Mouse (Mus musculus): ENCODE measurements around the gene Alad. TPM values are rescaled to one million over a fixed set of nuclear protein-coding genes. Genes with fewer than 3 reads are reported as not detected.

The Alad gene
- polyA plus RNA-seq, 1 experiment, result 64.4 TPM

- no peak overlapping the region for H3K4me3 ChIP-seq (replicated peaks; ENCODE audit: insufficient read depth, low read depth, low read length)
- TF ChIP-seq POLR2A (IDR thresholded peaks at IDR 0.05; ENCODE audit: borderline replicate concordance, insufficient read depth, low read length) (no peak), CTCF (IDR thresholded peaks at IDR 0.05; ENCODE audit: borderline replicate concordance, insufficient read depth, low read depth, low read length) (peak; percentile 66)
- no peaks in the 10 kb centered on the region for H3K27me3 ChIP-seq (ENCODE audit: control insufficient read depth, insufficient read depth, low read length)
- no peaks in the 10 kb centered on the region for H3K4me1 ChIP-seq (ENCODE audit: control insufficient read depth, insufficient read depth, low read length)
- no peak overlapping the region for H3K27ac ChIP-seq (ENCODE audit: insufficient read depth, low read length)
- 66% methylated on average over 2 of the region's 2 CpGs for WGBS
- DNase-seq, result peak; percentile 59 to 71
Measured at GRCm38 (mm10) chr4:62506798-62507197, 12.9 kb downstream of the Alad start.

GRCm38 (mm10) chr4:62505991-62506390, 13.7 kb downstream of the Alad start:
- TF ChIP-seq POLR2A (IDR thresholded peaks at IDR 0.05; ENCODE audit: borderline replicate concordance, insufficient read depth, low read length), result no peak
- no peak for TF ChIP-seq CTCF (IDR thresholded peaks at IDR 0.05; ENCODE audit: borderline replicate concordance, insufficient read depth, low read depth, low read length)
- Histone ChIP-seq H3K4me3 (replicated peaks; ENCODE audit: insufficient read depth, low read depth, low read length) (no peak overlapping the region), H3K27me3 (ENCODE audit: control insufficient read depth, insufficient read depth, low read length) (no peaks in the 10 kb centered on the region), H3K4me1 (ENCODE audit: control insufficient read depth, insufficient read depth, low read length) (no peaks in the 10 kb centered on the region), H3K27ac (ENCODE audit: insufficient read depth, low read length) (no peak overlapping the region)
- DNase-seq, result no peak
- 76% methylated on average over 3 of the region's 3 CpGs for WGBS

DNA sequence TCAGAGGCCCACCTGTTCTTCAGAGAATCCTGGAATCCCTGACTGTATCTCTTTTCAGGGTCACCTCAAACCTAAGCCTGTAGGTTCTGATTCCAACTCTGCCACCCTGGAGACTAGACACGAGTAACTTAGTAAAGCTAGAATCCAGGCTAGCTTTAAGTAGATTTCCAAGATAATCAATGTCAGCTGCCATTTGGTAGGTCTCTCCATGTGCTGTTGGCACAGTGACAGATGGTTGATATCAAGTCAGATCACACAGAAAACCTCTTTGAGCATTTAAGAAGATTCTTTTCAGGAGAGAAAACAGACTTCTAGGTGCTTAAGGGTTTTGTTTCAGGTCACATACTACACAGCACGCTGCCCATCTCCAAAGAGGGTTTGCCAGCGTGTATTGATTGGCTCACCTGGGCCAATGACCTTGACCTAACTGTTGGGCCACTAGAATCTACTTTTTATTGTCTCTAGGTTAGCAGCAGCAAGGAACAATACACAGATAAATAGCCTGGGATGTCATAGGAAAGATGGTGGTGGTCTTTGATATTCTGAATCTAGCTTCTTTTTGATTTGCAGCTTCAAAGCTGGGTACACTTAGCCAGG, 16.2 kb downstream of the Alad start, which contains the start of gene Hdhd3:
Gene Hdhd3, minus strand, starts transcription at position 94 of the 597 bp plus-strand sequence.
- peak within 1 kb of the TSS; percentile 93 for H3K4me3 ChIP-seq (replicated peaks; ENCODE audit: insufficient read depth, low read depth, low read length)
- H3K4me1 ChIP-seq (ENCODE audit: control insufficient read depth, insufficient read depth, low read length), result no peaks in the 10 kb centered on the region
- no peak for DNase-seq
- WGBS, result 83% methylated on average over 3 of the region's 3 CpGs
- no peaks in the 10 kb centered on the region for H3K27me3 ChIP-seq (ENCODE audit: control insufficient read depth, insufficient read depth, low read length)
- H3K27ac ChIP-seq (ENCODE audit: insufficient read depth, low read length), result peak within 1 kb of the TSS; percentile 97
- TF ChIP-seq POLR2A (IDR thresholded peaks at IDR 0.05; ENCODE audit: borderline replicate concordance, insufficient read depth, low read length) (no peak), CTCF (IDR thresholded peaks at IDR 0.05; ENCODE audit: borderline replicate concordance, insufficient read depth, low read depth, low read length) (no peak)

DNA sequence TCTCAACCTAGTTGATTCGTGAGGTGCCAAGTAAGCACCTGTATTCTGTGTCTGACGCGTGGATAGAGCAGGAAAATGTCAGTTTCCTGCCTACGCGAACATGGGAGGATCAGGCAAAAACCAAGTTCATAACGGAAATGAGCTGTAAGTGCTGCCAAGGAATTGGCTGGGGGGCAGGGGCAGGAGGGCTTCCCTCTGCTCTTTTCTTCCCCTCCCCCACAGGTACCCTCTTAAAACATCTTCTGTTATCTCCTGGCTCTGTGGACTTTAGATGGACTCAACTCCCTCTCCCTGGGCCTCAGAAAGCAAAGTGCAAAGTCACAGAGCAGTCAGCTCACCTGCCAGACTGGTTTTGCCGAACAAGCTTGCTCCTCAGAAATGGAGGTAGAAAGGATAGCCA, 16.7 kb downstream of the Alad start:
- WGBS, result 76% methylated on average over 7 of the region's 7 CpGs

GRCm38 (mm10) chr4:62501964-62502732, 17.6 kb downstream of the Alad start:
- Histone ChIP-seq H3K4me1 (ENCODE audit: control insufficient read depth, insufficient read depth, low read length) (no peaks in the 10 kb centered on the region; the same call in 1 of the 2 replicates), H3K27ac (ENCODE audit: insufficient read depth, low read length) (peak overlapping the region; percentile 97), H3K27me3 (ENCODE audit: control insufficient read depth, insufficient read depth, low read length) (no peaks in the 10 kb centered on the region), H3K4me3 (replicated peaks; ENCODE audit: insufficient read depth, low read depth, low read length) (peak overlapping the region; percentile 93)
- DNase-seq, result peak; percentile 92 to 94
- 2% methylated on average over 38 of the region's 38 CpGs for WGBS
- TF ChIP-seq CTCF (IDR thresholded peaks at IDR 0.05; ENCODE audit: borderline replicate concordance, insufficient read depth, low read depth, low read length) (no peak), POLR2A (IDR thresholded peaks at IDR 0.05; ENCODE audit: borderline replicate concordance, insufficient read depth, low read length) (peak; percentile 88)

More for the DNA sequence above, 16.7 kb downstream of the Alad start:
- DNase-seq, result no peak
- Histone ChIP-seq H3K27me3 (ENCODE audit: control insufficient read depth, insufficient read depth, low read length) (no peaks in the 10 kb centered on the region), H3K27ac (ENCODE audit: insufficient read depth, low read length) (no peak overlapping the region), H3K4me3 (replicated peaks; ENCODE audit: insufficient read depth, low read depth, low read length) (no peak overlapping the region), H3K4me1 (ENCODE audit: control insufficient read depth, insufficient read depth, low read length) (no peaks in the 10 kb centered on the region)
- TF ChIP-seq CTCF (IDR thresholded peaks at IDR 0.05; ENCODE audit: borderline replicate concordance, insufficient read depth, low read depth, low read length) (no peak), POLR2A (IDR thresholded peaks at IDR 0.05; ENCODE audit: borderline replicate concordance, insufficient read depth, low read length) (no peak)

DNA sequence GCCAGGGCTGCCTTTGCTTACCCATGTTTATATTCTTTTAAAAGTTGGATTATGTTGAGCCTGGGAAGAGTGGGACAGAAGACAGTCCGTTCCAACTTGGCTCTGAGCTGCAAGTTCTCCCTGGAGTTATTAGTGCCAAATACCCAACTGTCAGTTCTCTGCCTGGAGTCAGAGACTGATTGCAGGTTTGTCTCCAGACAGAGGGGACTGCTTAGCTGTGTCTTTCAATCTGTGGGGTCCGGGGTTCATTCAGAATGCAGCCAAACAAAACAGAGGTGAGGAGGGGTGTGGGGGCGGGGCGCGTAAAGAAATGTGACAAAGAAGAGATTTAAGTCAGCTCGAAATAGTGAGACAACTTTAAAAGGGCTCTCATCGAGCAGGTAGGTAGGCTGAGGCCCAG, 18.2 kb downstream of the Alad start:
- 0% methylated on average over 7 of the region's 7 CpGs for WGBS
- H3K4me1 ChIP-seq (ENCODE audit: control insufficient read depth, insufficient read depth, low read length), result peaks cover 6% of the 10 kb centered on the region
- TF ChIP-seq CTCF (IDR thresholded peaks at IDR 0.05; ENCODE audit: borderline replicate concordance, insufficient read depth, low read depth, low read length), result no peak
- no peak for TF ChIP-seq POLR2A (IDR thresholded peaks at IDR 0.05; ENCODE audit: borderline replicate concordance, insufficient read depth, low read length)
- peak in 1 of 2 experiments; percentile 45 for DNase-seq
- peak overlapping the region; percentile 97 for H3K27ac ChIP-seq (ENCODE audit: insufficient read depth, low read length)
- H3K27me3 ChIP-seq (ENCODE audit: control insufficient read depth, insufficient read depth, low read length), result no peaks in the 10 kb centered on the region
- H3K4me3 ChIP-seq (replicated peaks; ENCODE audit: insufficient read depth, low read depth, low read length), result peak overlapping the region; percentile 93

GRCm38 (mm10) chr4:62500799-62501198, 18.9 kb downstream of the Alad start:
- Histone ChIP-seq H3K4me1 (ENCODE audit: control insufficient read depth, insufficient read depth, low read length) (peaks cover 13% of the 10 kb centered on the region), H3K27me3 (ENCODE audit: control insufficient read depth, insufficient read depth, low read length) (no peaks in the 10 kb centered on the region), H3K4me3 (replicated peaks; ENCODE audit: insufficient read depth, low read depth, low read length) (peak overlapping the region; percentile 27), H3K27ac (ENCODE audit: insufficient read depth, low read length) (no peak overlapping the region)
- TF ChIP-seq CTCF (IDR thresholded peaks at IDR 0.05; ENCODE audit: borderline replicate concordance, insufficient read depth, low read depth, low read length) (no peak), POLR2A (IDR thresholded peaks at IDR 0.05; ENCODE audit: borderline replicate concordance, insufficient read depth, low read length) (no peak)
- WGBS, result 94% methylated on average over 4 of the region's 4 CpGs
- no peak for DNase-seq
